Mouse (Mus musculus) olfactory bulb, adult 2 months (tissue): Measurements from ENCODE around the gene Fasn.
"Not testable (repeated sequence)": the region's sequence is repeated elsewhere in the genome, so short reads cannot be mapped to it uniquely, and the experiment has no call there.

Experiments used
- CTCF ChIP-seq: fragments of 200-500 bp; IDR thresholded peaks from 2 replicates; pipeline ENCODE4 v1.5.1; 2012; ENCODE audit warnings: low read depth, mild to moderate bottlenecking, low read length, moderate library complexity; ENCODE audit not compliant: insufficient read depth
- POLR2A ChIP-seq: fragments of 200-500 bp; IDR thresholded peaks from 2 replicates; pipeline ENCODE4 v1.6.1; 2012; ENCODE audit warnings: mild to moderate bottlenecking, low read depth, low read length, moderate library complexity; ENCODE audit not compliant: insufficient read depth

- TF ChIP-seq POLR2A, CTCF: not testable (repeated sequence)
Observed at GRCm38 (mm10) chr11:120767023-120767422, 57.3 kb downstream of the Fasn start.
